Mouse (Mus musculus) heart, embryonic 13.5 days (tissue): ENCODE results near the gene Ntan1. TPM values are rescaled to one million over a fixed set of nuclear protein-coding genes. Genes with fewer than 3 reads are reported as not detected.
A peak's percentile ranks its signal among the peaks of the same experiment; 100 is the strongest.
"Not testable (repeated sequence)": the region's sequence is repeated elsewhere in the genome, so short reads cannot be mapped to it uniquely, and the experiment has no call there.

Experiments used
- ATAC-seq: fragments of 200-750 bp; cut with Nextera tagmentation; 2 replicates; pipeline ENCODE4 v1.8.0; 2017; ENCODE audit warnings: moderate TSS enrichment; ENCODE audit not compliant: insufficient number of reproducible peaks, low FRiP score, low TSS enrichment; ENCODE audit errors: extremely low read depth
- H3K27ac ChIP-seq: fragments of 300-500 bp; sonication (generic); replicated peaks from 2 replicates; pipeline ENCODE4 v1.5.1; 2015; ENCODE audit warnings: moderate library complexity, mild to moderate bottlenecking, inconsistent platforms
- H3K27me3 ChIP-seq: fragments of 300-500 bp; sonication (generic); replicated peaks from 2 replicates; pipeline ENCODE4 v1.6.1; 2015; ENCODE audit warnings: mild to moderate bottlenecking, inconsistent platforms
- H3K36me3 ChIP-seq: fragments of 300-500 bp; sonication (generic); 2 replicates; pipeline ENCODE4 v1.6.1; 2015; ENCODE audit warnings: mild to moderate bottlenecking, inconsistent platforms
- H3K4me1 ChIP-seq: fragments of 300-500 bp; sonication (generic); 2 replicates; pipeline ENCODE4 v1.6.1; 2015; ENCODE audit warnings: inconsistent platforms
- H3K4me2 ChIP-seq: fragments of 300-500 bp; sonication (generic); 2 replicates; pipeline ENCODE4 v1.6.1; 2015; ENCODE audit warnings: inconsistent platforms, mild to moderate bottlenecking, moderate library complexity
- H3K4me3 ChIP-seq: fragments of 300-500 bp; sonication (generic); 2 replicates; pipeline ENCODE4 v1.5.1; 2015; ENCODE audit warnings: moderate library complexity, mild to moderate bottlenecking, inconsistent platforms
- H3K9ac ChIP-seq: fragments of 300-500 bp; sonication (generic); 2 replicates; pipeline ENCODE4 v1.6.1; 2015; ENCODE audit warnings: inconsistent platforms, mild to moderate bottlenecking, moderate library complexity
- H3K9me3 ChIP-seq: fragments of 300-500 bp; sonication (generic); 2 replicates; pipeline ENCODE4 v1.6.1; 2016; ENCODE audit warnings: inconsistent platforms
- WGBS: fragments of 180-500 bp; shearing (Covaris S2); methylation state at CpG from one replicate; pipeline ENCODE4 v1.1.7; 2015; ENCODE audit warnings: mixed read lengths; 5-methylcytosine and 5-hydroxymethylcytosine counted together
- polyA plus RNA-seq: library from polyadenylated mRNA; unstranded; fragments of >200 nt; fragmentation: Nextera tagmentation; extraction: Ambion mirVana; gene quantifications from 2 replicates; pipeline ENCODE4 v1.2.1, GENCODE M21; 2015

Ntan1 gene
- polyA plus RNA-seq, 1 experiment from 2014 or later = 145 TPM

GRCm38 (mm10) chr16:13834382-13834781 is 15.7 kb downstream of the Ntan1 start:
- H3K36me3 ChIP-seq = peaks cover 97% of the 10 kb centered on the region
- WGBS = 88% methylated on average over 5 of the region's 5 CpGs
- no peaks in the 10 kb centered on the region for H3K9me3 ChIP-seq
- no peak overlapping the region for H3K27ac ChIP-seq
- no peaks in the 10 kb centered on the region for H3K27me3 ChIP-seq
- H3K9ac ChIP-seq = no peak overlapping the region
- ATAC-seq = no peak
- no peaks in the 10 kb centered on the region for H3K4me1 ChIP-seq
- H3K4me2 ChIP-seq = no peak overlapping the region
- no peak overlapping the region for H3K4me3 ChIP-seq

GRCm38 (mm10) chr16:13840056-13840455 is 21.4 kb downstream of the Ntan1 start:
- peaks cover 99% of the 10 kb centered on the region for H3K36me3 ChIP-seq
- no peaks in the 10 kb centered on the region for H3K27me3 ChIP-seq
- H3K4me3 ChIP-seq = no peak overlapping the region
- ATAC-seq = no peak
- no peaks in the 10 kb centered on the region for H3K9me3 ChIP-seq
- no peak overlapping the region for H3K4me2 ChIP-seq
- H3K9ac ChIP-seq = no peak overlapping the region
- no peaks in the 10 kb centered on the region for H3K4me1 ChIP-seq
- WGBS = 90% methylated on average over 7 of the region's 7 CpGs
- H3K27ac ChIP-seq = no peak overlapping the region

GRCm38 (mm10) chr16:13840956-13841355 is 22.3 kb downstream of the Ntan1 start:
- Histone ChIP-seq H3K4me3 (no peak overlapping the region), H3K36me3 (peaks cover 100% of the 10 kb centered on the region), H3K4me2 (no peak overlapping the region), H3K9ac (no peak overlapping the region), H3K27me3 (no peaks in the 10 kb centered on the region), H3K27ac (no peak overlapping the region), H3K4me1 (no peaks in the 10 kb centered on the region), H3K9me3 (no peaks in the 10 kb centered on the region)
- no peak for ATAC-seq
- WGBS = 89% methylated on average over 3 of the region's 3 CpGs

DNA sequence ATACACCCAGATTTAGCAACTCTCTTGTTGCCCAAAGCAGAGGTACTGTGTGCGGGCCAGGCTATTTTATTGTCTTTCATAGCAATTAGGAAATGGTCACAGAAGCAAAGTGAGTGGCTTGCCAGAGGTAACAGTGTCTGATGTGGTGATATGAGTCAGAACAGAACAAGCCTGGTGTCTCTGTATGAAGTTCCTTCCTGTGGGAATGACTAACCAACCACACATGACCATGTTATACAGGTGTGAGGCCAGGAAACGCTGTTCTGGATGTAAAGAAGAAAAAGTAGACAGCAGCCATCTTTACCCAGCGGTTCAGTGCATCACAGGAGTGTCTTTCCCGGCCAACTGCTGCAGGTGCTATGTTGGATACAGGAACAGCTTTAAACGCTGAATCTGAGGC is 26.4 kb downstream of the Ntan1 start:
- no peaks in the 10 kb centered on the region for H3K9me3 ChIP-seq
- no peaks in the 10 kb centered on the region for H3K4me1 ChIP-seq
- 93% methylated on average over 5 of the region's 5 CpGs for WGBS
- ATAC-seq = no peak
- no peak overlapping the region for H3K4me3 ChIP-seq
- no peak overlapping the region for H3K27ac ChIP-seq
- H3K36me3 ChIP-seq = peaks cover 93% of the 10 kb centered on the region
- no peak overlapping the region for H3K4me2 ChIP-seq
- H3K27me3 ChIP-seq = no peaks in the 10 kb centered on the region
- no peak overlapping the region for H3K9ac ChIP-seq

DNA sequence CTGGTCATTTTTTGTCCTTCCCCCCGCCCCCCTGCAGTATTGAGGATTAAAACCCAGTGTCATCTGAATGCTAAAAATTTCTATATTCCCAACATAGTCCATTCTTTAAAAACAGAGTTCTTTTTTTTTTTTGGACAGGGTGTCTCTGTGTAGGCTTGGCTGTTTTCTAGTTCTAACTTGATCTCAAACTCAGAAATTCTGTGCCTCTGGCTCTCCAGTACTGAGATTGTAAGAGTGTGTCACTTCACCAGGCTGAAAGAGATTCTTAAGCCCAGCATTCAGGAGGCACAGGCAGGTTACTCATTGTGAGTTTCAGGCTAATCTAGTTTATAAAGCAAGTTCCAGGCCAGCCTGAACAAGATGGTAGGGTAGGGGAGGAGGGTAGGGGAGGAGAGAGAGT is 28.0 kb downstream of the Ntan1 start:
- Histone ChIP-seq H3K27me3 (no peaks in the 10 kb centered on the region), H3K4me3 (no peak overlapping the region), H3K9me3 (no peaks in the 10 kb centered on the region), H3K36me3 (peaks cover 84% of the 10 kb centered on the region), H3K27ac (no peak overlapping the region), H3K4me1 (no peaks in the 10 kb centered on the region), H3K4me2 (no peak overlapping the region), H3K9ac (no peak overlapping the region)
- no peak for ATAC-seq
- 93% methylated on average over 1 of the region's 1 CpGs for WGBS

DNA sequence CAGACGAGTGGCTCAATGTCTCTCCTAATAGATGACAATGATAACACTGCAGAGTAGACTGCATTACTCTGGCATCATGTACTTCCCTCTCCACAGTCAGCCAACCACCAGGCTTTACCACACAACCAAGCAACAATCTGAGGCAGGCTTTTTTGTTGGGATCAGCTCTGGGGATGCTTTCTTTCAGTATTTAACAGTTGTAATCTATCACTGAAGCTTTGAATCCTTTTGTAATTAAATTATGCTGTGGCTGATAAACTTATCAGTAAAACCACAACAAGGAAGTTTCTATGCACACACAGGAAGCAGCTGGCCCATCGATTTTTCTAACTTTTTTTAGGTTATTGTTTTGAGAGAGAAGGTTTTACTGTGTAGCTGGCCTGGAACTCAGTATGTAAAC is 29.7 kb downstream of the Ntan1 start:
- ATAC-seq = no peak

GRCm38 (mm10) chr16:13851446-13851845 is 32.8 kb downstream of the Ntan1 start:
- Histone ChIP-seq H3K27me3 (no peaks in the 10 kb centered on the region), H3K9me3 (no peaks in the 10 kb centered on the region), H3K27ac (no peak overlapping the region), H3K4me3 (no peak overlapping the region), H3K36me3 (peaks cover 75% of the 10 kb centered on the region), H3K9ac (no peak overlapping the region), H3K4me2 (no peak overlapping the region), H3K4me1 (no peaks in the 10 kb centered on the region)
- no peak for ATAC-seq
- 88% methylated on average over 4 of the region's 4 CpGs for WGBS

More for the DNA sequence above, 29.7 kb downstream of the Ntan1 start:
- Histone ChIP-seq H3K4me1 (no peaks in the 10 kb centered on the region), H3K4me2 (no peak overlapping the region), H3K27ac (no peak overlapping the region), H3K4me3 (no peak overlapping the region), H3K9me3 (no peaks in the 10 kb centered on the region), H3K36me3 (peaks cover 81% of the 10 kb centered on the region), H3K27me3 (no peaks in the 10 kb centered on the region), H3K9ac (no peak overlapping the region)
- 52% methylated on average over 2 of the region's 2 CpGs for WGBS

DNA sequence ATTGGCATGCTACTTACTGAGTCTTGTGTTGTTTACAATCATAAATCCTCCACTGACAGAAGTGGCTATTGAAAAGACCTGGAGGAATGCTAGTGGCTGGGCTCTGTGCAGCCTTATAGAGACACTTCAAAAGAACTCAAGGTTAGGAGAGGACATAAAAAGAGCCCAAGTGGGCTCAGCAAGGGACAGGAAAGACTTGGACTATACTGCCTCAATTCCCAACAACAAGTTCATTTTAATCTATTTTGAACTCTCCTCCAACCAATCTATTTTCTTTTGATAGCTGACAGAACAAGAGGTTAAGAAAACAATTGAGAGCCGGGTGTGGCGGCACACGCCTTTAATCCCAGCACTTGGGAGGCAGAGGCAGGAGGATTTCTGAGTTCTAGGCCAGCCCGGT is 35.2 kb downstream of the Ntan1 start:
- Histone ChIP-seq H3K4me2 (no peak overlapping the region), H3K27me3 (no peaks in the 10 kb centered on the region), H3K9ac (no peak overlapping the region), H3K4me3 (no peak overlapping the region), H3K4me1 (no peaks in the 10 kb centered on the region), H3K36me3 (peaks cover 76% of the 10 kb centered on the region), H3K27ac (no peak overlapping the region), H3K9me3 (no peaks in the 10 kb centered on the region)
- WGBS = 88% methylated on average over 4 of the region's 4 CpGs
- ATAC-seq = no peak

GRCm38 (mm10) chr16:13866076-13866475 is 47.4 kb downstream of the Ntan1 start:
- H3K27ac ChIP-seq = no peak overlapping the region
- H3K9ac ChIP-seq = no peak overlapping the region
- H3K4me3 ChIP-seq = no peak overlapping the region
- H3K9me3 ChIP-seq = no peaks in the 10 kb centered on the region
- H3K4me2 ChIP-seq = no peak overlapping the region
- 58% methylated on average over 4 of the region's 4 CpGs for WGBS
- H3K36me3 ChIP-seq = peaks cover 69% of the 10 kb centered on the region
- no peaks in the 10 kb centered on the region for H3K27me3 ChIP-seq
- peaks cover 6% of the 10 kb centered on the region for H3K4me1 ChIP-seq
- no peak for ATAC-seq

GRCm38 (mm10) chr16:13866616-13867015 is 48.0 kb downstream of the Ntan1 start:
- WGBS = 75% methylated on average over 5 of the region's 5 CpGs
- no peak overlapping the region for H3K27ac ChIP-seq
- no peaks in the 10 kb centered on the region for H3K9me3 ChIP-seq
- H3K27me3 ChIP-seq = no peaks in the 10 kb centered on the region
- H3K4me3 ChIP-seq = no peak overlapping the region
- H3K36me3 ChIP-seq = peaks cover 69% of the 10 kb centered on the region
- H3K9ac ChIP-seq = no peak overlapping the region
- H3K4me2 ChIP-seq = no peak overlapping the region
- no peak for ATAC-seq
- peaks cover 6% of the 10 kb centered on the region for H3K4me1 ChIP-seq

- H3K9me3 ChIP-seq, ATAC-seq, H3K27me3 ChIP-seq, H3K4me1 ChIP-seq: not testable (repeated sequence)
- peak overlapping the region; percentile 64 for H3K4me2 ChIP-seq
- 0 out of 2 replicates have a peak overlapping the region, but pooled peaks have one; percentile 48 for H3K4me3 ChIP-seq
- H3K27ac ChIP-seq = peak overlapping the region; percentile 53
- 28% methylated on average over 5 of the region's 5 CpGs for WGBS
- 0 out of 2 replicates have a peak overlapping the region, but pooled peaks have one; percentile 82 for H3K9ac ChIP-seq
- peaks cover 71% of the 10 kb centered on the region for H3K36me3 ChIP-seq
Observed at GRCm38 (mm10) chr16:13867406-13867805, 48.8 kb downstream of the Ntan1 start.

DNA sequence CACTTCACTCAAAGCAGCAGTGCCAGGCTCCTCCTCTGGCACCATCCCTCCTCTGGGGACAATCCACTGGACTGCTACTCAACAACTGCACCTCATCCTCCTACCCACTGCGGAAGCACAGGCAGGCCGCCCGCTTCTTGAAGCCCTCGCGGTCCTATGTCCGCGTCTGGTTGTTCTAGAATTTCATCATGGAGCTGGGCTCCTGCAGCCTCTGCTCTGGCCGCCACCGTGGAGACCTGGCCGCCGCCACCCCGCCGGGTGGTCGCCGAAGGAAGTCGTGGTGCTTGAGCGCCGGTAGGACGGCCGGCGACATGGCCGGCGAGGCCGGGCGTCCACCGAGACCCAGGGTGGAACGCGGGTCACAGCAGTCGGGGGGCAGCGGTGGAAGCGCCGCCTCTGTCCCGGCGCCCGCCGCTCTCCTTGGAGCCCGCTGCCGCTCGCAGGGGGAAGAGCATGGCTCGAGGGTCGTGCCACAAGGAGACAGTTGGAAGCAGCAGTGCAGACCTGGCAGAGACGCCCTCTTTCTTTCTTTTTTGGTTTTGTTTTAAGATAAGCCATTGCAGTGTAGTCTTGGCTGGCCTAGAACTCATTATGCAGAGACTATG is 49.4 kb downstream of the Ntan1 start:
- ATAC-seq = peak; percentile 25; the same call in 1 of the 2 replicates
- H3K27me3 ChIP-seq = no peaks in the 10 kb centered on the region
- peaks cover 67% of the 10 kb centered on the region for H3K36me3 ChIP-seq
- 7% methylated on average over 42 of the region's 42 CpGs for WGBS
- H3K4me2 ChIP-seq = peak overlapping the region; percentile 64
- peaks cover 6% of the 10 kb centered on the region for H3K4me1 ChIP-seq
- H3K9ac ChIP-seq = peak overlapping the region; percentile 82
- peak overlapping the region; percentile 53; the same call in 1 of the 2 replicates for H3K27ac ChIP-seq
- peak overlapping the region; percentile 48 for H3K4me3 ChIP-seq
- no peaks in the 10 kb centered on the region for H3K9me3 ChIP-seq
